Mouse (Mus musculus): ENCODE measurements at regions not wholly inside any gene's neighbourhood (a gene's known extent, or its start where the extent isn't known, plus 50 kb on each side); places are given as distances from the start of the nearest gene placed in this dataset.

DNA sequence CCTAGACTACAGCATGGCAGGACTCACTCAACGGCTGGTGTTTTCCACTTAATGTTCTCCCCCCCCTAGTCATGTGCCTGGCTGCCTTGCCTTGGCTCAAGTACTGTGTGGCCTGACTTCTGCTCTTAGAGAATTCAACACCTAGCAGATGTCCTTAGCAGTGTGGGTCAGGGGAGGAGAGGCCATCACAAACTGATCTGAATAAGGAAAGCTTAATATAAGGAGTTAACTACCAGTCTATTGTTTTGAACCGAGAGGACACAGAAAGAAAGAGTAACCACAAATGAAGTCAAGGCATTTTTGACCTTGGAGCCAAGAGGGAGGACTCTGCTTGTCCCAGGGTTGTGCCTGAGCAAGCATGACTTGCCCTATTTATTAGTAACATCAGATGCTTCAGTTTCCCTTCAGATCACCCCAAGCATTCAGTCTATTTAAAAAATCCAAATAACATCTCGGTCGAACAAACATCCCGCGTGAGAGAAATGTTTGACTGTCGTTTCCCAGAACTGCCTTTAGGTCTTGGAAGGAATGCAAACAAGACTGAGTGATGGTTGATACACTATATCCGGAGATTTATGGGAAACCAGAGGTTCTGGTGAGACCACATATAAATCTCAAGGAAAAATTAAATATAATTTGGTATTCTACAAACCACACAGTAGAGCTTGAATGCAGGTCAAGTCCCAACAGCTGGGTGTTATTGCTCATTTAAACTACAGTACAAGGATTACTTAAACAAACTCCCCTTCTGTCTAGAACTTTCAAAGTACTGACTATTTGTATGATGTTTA is 58.0 kb upstream of the Map4k3 start:
- Histone ChIP-seq H3K79me2 (ENCODE audit: control insufficient read depth, insufficient read depth) (no peaks in the 10 kb centered on the region), H3K4me3 (no peak overlapping the region), H3K27me3 (ENCODE audit: control insufficient read depth, insufficient read depth, insufficient read length) (no peaks in the 10 kb centered on the region), H3K36me3 (ENCODE audit: control insufficient read depth, insufficient read depth) (no peaks in the 10 kb centered on the region), H3ac (ENCODE audit: control insufficient read depth, insufficient read length) (no peak overlapping the region), H3K4me2 (ENCODE audit: low read depth) (no peak overlapping the region)
- no peak for TF ChIP-seq POLR2A (IDR thresholded peaks at IDR 0.05; ENCODE audit: insufficient read length, low read depth)

DNA sequence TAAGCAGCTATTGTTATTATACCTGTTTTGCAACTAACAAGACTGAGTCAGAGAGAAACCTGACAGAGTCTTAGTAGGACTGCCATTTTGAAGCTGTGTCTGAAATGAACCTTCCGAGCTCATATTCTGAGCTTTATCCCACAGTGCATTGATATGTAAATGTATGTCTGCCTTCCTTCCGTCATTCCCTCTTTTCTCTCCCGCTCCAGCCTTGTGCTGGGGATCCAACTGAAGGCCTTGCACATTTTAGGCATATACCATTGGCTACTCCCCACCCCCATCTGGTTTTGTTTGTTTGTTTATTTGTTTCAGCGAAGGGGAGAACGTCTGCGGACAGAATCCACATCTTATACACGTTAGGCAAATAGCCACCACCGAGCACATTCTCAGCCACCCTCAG is 57.2 kb upstream of the Map4k3 start:
- TF ChIP-seq MAX (IDR thresholded peaks at IDR 0.05; ENCODE audit: low read depth) (no peak), E2F4 (IDR thresholded peaks at IDR 0.05; ENCODE audit: insufficient read depth) (no peak), USF1 (IDR thresholded peaks at IDR 0.05; ENCODE audit: low read depth) (no peak), MYOG (IDR thresholded peaks at IDR 0.05; ENCODE audit: control insufficient read depth in 1 of 3, insufficient read depth in 1 of 3, insufficient read length in 2 of 3, low read depth in 2 of 3) (no peak), TCF12 (IDR thresholded peaks at IDR 0.05; ENCODE audit: insufficient read depth, poor library complexity, severe bottlenecking) (no peak), TCF3 (IDR thresholded peaks at IDR 0.05; ENCODE audit: insufficient read length, low read depth) (no peak), POLR2A (IDR thresholded peaks at IDR 0.05; ENCODE audit: insufficient read length, low read depth) (no peak), REST (IDR thresholded peaks at IDR 0.05; ENCODE audit: insufficient read depth, insufficient read length) (no peak), SRF (IDR thresholded peaks at IDR 0.05; ENCODE audit: control insufficient read depth, insufficient read length, low read depth) (no peak), POLR2AphosphoS2 (IDR thresholded peaks at IDR 0.05; ENCODE audit: insufficient read length, low read depth) (no peak), CEBPB (IDR thresholded peaks at IDR 0.05; ENCODE audit: insufficient read depth, poor library complexity, severe bottlenecking) (no peak), MYOD1 (IDR thresholded peaks at IDR 0.05; ENCODE audit: control insufficient read depth in 1 of 3, insufficient read length in 2 of 3, low read depth in 2 of 3) (no peak)
- H3K36me3 ChIP-seq (ENCODE audit: control insufficient read depth, insufficient read depth): no peaks in the 10 kb centered on the region

DNA sequence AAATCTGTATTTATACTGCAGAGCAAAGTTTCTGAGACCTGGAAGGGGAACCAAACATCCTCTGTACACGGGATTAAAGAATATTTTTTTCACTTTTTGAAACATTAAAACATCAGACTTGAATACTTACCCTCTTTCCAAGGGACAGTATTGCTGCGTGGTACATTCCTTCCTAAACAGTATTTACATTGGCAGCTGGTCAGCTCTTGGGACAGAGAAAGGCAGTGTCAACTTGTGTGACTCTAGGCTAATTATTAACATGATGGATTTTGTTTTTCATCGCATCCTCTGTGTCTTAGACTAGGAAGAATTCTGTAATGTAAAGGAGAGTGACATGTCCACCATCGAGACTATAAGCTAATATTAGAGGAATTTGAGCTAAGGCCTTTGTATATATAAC is 56.8 kb upstream of the Map4k3 start:
- Histone ChIP-seq H3K27me3 (ENCODE audit: control insufficient read depth, insufficient read depth, insufficient read length) (no peaks in the 10 kb centered on the region), H3K79me2 (ENCODE audit: control insufficient read depth, insufficient read depth) (no peaks in the 10 kb centered on the region), H3K4me2 (ENCODE audit: low read depth) (no peak overlapping the region), H3K4me3 (no peak overlapping the region), H3ac (ENCODE audit: control insufficient read depth, insufficient read length) (no peak overlapping the region), H3K36me3 (ENCODE audit: control insufficient read depth, insufficient read depth) (no peaks in the 10 kb centered on the region)
- no peak for TF ChIP-seq USF1 (IDR thresholded peaks at IDR 0.05; ENCODE audit: low read depth)
- no peak for TF ChIP-seq POLR2AphosphoS2 (IDR thresholded peaks at IDR 0.05; ENCODE audit: insufficient read length, low read depth)
- no peak for TF ChIP-seq TCF12 (IDR thresholded peaks at IDR 0.05; ENCODE audit: insufficient read depth, poor library complexity, severe bottlenecking)
- TF ChIP-seq REST (IDR thresholded peaks at IDR 0.05; ENCODE audit: insufficient read depth, insufficient read length): no peak
- TF ChIP-seq MYOG (IDR thresholded peaks at IDR 0.05; ENCODE audit: control insufficient read depth in 1 of 3, insufficient read depth in 1 of 3, insufficient read length in 2 of 3, low read depth in 2 of 3): no peak

More for the DNA sequence above, 57.2 kb upstream of the Map4k3 start:
- no peak overlapping the region for H3K4me2 ChIP-seq (ENCODE audit: low read depth)
- no peaks in the 10 kb centered on the region for H3K79me2 ChIP-seq (ENCODE audit: control insufficient read depth, insufficient read depth)
- H3K4me3 ChIP-seq: no peak overlapping the region
- no peak overlapping the region for H3ac ChIP-seq (ENCODE audit: control insufficient read depth, insufficient read length)
- no peaks in the 10 kb centered on the region for H3K27me3 ChIP-seq (ENCODE audit: control insufficient read depth, insufficient read depth, insufficient read length)

DNA sequence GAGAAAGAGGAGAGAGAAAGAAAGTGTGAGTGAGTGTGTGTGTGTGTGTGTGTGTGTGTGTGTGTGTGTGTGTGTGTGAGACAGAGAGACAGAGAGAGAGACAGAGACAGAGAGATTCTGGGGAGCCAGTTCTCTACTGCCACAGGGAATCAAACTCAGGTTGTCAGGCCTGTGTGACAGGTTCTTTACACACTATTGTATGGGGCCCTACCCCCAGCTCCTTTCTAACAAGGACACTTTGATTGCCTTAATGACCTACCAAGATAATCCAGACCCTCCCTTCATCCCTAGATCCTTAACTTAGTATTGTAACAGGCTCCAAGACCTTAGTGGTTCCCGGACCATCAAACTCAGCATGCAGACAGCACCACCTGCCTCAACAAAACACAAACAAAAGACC is 53.9 kb upstream of the Map4k3 start:
- Histone ChIP-seq H3K27me3 (ENCODE audit: control insufficient read depth, insufficient read depth, insufficient read length) (no peaks in the 10 kb centered on the region), H3K4me2 (ENCODE audit: low read depth) (no peak overlapping the region), H3K4me3 (no peak overlapping the region), H3K36me3 (ENCODE audit: control insufficient read depth, insufficient read depth) (no peaks in the 10 kb centered on the region), H3K79me2 (ENCODE audit: control insufficient read depth, insufficient read depth) (no peaks in the 10 kb centered on the region), H3ac (ENCODE audit: control insufficient read depth, insufficient read length) (no peak overlapping the region)
- TF ChIP-seq MYOG (IDR thresholded peaks at IDR 0.05; ENCODE audit: control insufficient read depth in 1 of 3, insufficient read depth in 1 of 3, insufficient read length in 2 of 3, low read depth in 2 of 3): no peak
- TF ChIP-seq USF1 (IDR thresholded peaks at IDR 0.05; ENCODE audit: low read depth): no peak
- no peak for TF ChIP-seq TCF12 (IDR thresholded peaks at IDR 0.05; ENCODE audit: insufficient read depth, poor library complexity, severe bottlenecking)
- TF ChIP-seq CEBPB (IDR thresholded peaks at IDR 0.05; ENCODE audit: insufficient read depth, poor library complexity, severe bottlenecking): no peak
- TF ChIP-seq REST (IDR thresholded peaks at IDR 0.05; ENCODE audit: insufficient read depth, insufficient read length): no peak
- TF ChIP-seq SRF (IDR thresholded peaks at IDR 0.05; ENCODE audit: control insufficient read depth, insufficient read length, low read depth): no peak
- TF ChIP-seq MYOD1 (IDR thresholded peaks at IDR 0.05; ENCODE audit: control insufficient read depth in 1 of 3, insufficient read length in 2 of 3, low read depth in 2 of 3): no peak

DNA sequence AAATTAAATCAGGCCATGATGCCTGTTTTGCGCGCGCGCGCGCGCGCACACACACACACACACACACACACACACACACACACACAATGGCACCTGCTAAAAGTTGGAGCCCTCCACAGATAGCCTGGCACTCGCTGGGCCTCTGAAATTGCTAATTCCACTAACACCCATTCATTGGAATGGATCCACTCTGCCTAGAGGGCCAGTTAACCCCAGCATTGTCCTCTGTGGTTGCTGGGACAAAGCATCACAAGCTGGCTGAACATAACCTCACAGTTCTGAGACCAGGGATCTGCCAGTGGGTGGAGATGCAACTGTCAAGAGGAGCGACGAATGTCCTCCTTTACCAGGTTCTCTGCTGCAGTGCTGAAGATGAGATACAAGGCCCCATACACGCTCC is 53.3 kb upstream of the Map4k3 start:
- Histone ChIP-seq H3K27me3 (ENCODE audit: control insufficient read depth, insufficient read depth, insufficient read length) (no peaks in the 10 kb centered on the region), H3K79me2 (ENCODE audit: control insufficient read depth, insufficient read depth) (no peaks in the 10 kb centered on the region), H3ac (ENCODE audit: control insufficient read depth, insufficient read length) (no peak overlapping the region), H3K36me3 (ENCODE audit: control insufficient read depth, insufficient read depth) (no peaks in the 10 kb centered on the region), H3K4me2 (ENCODE audit: low read depth) (no peak overlapping the region), H3K4me3 (no peak overlapping the region)
- TF ChIP-seq TCF12 (IDR thresholded peaks at IDR 0.05; ENCODE audit: insufficient read depth, poor library complexity, severe bottlenecking): no peak
- TF ChIP-seq CEBPB (IDR thresholded peaks at IDR 0.05; ENCODE audit: insufficient read depth, poor library complexity, severe bottlenecking): no peak
- TF ChIP-seq SRF (IDR thresholded peaks at IDR 0.05; ENCODE audit: control insufficient read depth, insufficient read length, low read depth): no peak
- no peak for TF ChIP-seq MAX (IDR thresholded peaks at IDR 0.05; ENCODE audit: low read depth)
- TF ChIP-seq MYOG (IDR thresholded peaks at IDR 0.05; ENCODE audit: control insufficient read depth in 1 of 3, insufficient read depth in 1 of 3, insufficient read length in 2 of 3, low read depth in 2 of 3): no peak
- no peak for TF ChIP-seq TCF3 (IDR thresholded peaks at IDR 0.05; ENCODE audit: insufficient read length, low read depth)
- no peak for TF ChIP-seq USF1 (IDR thresholded peaks at IDR 0.05; ENCODE audit: low read depth)
- no peak for TF ChIP-seq E2F4 (IDR thresholded peaks at IDR 0.05; ENCODE audit: insufficient read depth)
- TF ChIP-seq REST (IDR thresholded peaks at IDR 0.05; ENCODE audit: insufficient read depth, insufficient read length): no peak
- no peak for TF ChIP-seq POLR2A (IDR thresholded peaks at IDR 0.05; ENCODE audit: insufficient read length, low read depth)
- no peak for TF ChIP-seq MYOD1 (IDR thresholded peaks at IDR 0.05; ENCODE audit: control insufficient read depth in 1 of 3, insufficient read length in 2 of 3, low read depth in 2 of 3)
- no peak for TF ChIP-seq POLR2AphosphoS2 (IDR thresholded peaks at IDR 0.05; ENCODE audit: insufficient read length, low read depth)
